Mouse (Mus musculus): ENCODE measurements around the gene Mdm4.

DNA sequence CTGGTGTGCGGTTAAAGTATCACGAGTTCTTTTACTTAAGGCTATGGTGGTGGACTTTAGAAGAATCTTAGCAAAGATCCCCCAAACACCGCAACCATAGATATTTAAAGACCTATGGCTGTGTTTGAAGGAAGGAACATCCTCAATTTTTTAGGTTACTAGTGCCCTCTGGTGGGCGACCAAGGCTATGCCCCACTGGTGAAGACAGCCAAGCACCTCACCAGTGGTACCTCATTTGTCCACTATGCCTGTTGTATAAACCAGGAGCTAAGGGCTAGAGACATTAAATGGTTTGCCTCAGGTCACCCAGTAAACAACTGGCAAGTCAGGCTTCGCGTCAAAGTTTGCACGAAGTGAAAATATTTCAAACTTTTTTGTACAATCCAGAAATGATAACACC, 47.6 kb downstream of the Mdm4 start:
- TF ChIP-seq CTCF (IDR thresholded peaks at IDR 0.05; ENCODE audit: control insufficient read depth, insufficient read depth, insufficient replicate concordance, low read depth, low read length) (peak; percentile 48; the same call in 1 of the 2 replicates), POLR2A (IDR thresholded peaks at IDR 0.05; ENCODE audit: control insufficient read depth, low read depth, low read length) (no peak)
